Mouse (Mus musculus) embryonic fibroblast, embryonic 13.5 days (primary cell): ENCODE measurements around the gene Mefv.

Source experiments
- CTCF ChIP-seq: IDR thresholded peaks from 2 replicates; pipeline ENCODE4 v1.5.1; 2011; ENCODE audit warnings: mild to moderate bottlenecking, control low read depth, low read length, moderate library complexity, borderline replicate concordance; ENCODE audit not compliant: insufficient read depth
- POLR2A ChIP-seq: IDR thresholded peaks from 2 replicates; pipeline ENCODE4 v1.6.1; 2011; ENCODE audit warnings: low read depth, mild to moderate bottlenecking, control low read depth, low read length, moderate library complexity

GRCm38 (mm10) chr16:3732612-3733011 is 14.7 kb upstream of the Mefv start:
- TF ChIP-seq CTCF (no peak), POLR2A (no peak)
